Mouse (Mus musculus) thymus, postnatal 10 days (tissue): ENCODE measurements around the gene Lipt1.

ENCODE experiments used
- DNase-seq, 2 experiments: peaks; one replicate each; pipeline ENCODE4 v3.0.0; 2021; ENCODE audit warnings: low spot score in 2 of 2

The Lipt1 gene

GRCm38 (mm10) chr1:37871704-37872103, at the start of gene Lipt1:
Lipt1 (plus strand) TSS chr1:37871738.
- peak in 1 of 2 experiments; percentile 9 for DNase-seq

- DNase-seq = no peak
Measured at GRCm38 (mm10) chr1:37831681-37832080, 39.9 kb upstream of the Lipt1 start.

GRCm38 (mm10) chr1:37846878-37847277, 24.7 kb upstream of the Lipt1 start:
- no peak for DNase-seq

GRCm38 (mm10) chr1:37850696-37851095, 20.8 kb upstream of the Lipt1 start:
- DNase-seq = no peak

GRCm38 (mm10) chr1:37864511-37865400, 6.8 kb upstream of the Lipt1 start:
- peak; percentile 99 to 100 for DNase-seq

GRCm38 (mm10) chr1:37865401-37866215, 5.9 kb upstream of the Lipt1 start:
- no peak for DNase-seq

- DNase-seq = no peak
Measured at GRCm38 (mm10) chr1:37866286-37866685, 5.3 kb upstream of the Lipt1 start, which contains the start of gene Tsga10. Tsga10 (minus strand) TSS chr1:37866429.

- peak; percentile 48 to 49 for DNase-seq
Measured at GRCm38 (mm10) chr1:37867056-37867455, 4.5 kb upstream of the Lipt1 start.

GRCm38 (mm10) chr1:37867684-37868322, 3.7 kb upstream of the Lipt1 start:
- no peak for DNase-seq

- DNase-seq = no peak
Measured at GRCm38 (mm10) chr1:37868640-37869039, 2.9 kb upstream of the Lipt1 start.

GRCm38 (mm10) chr1:37869362-37869761, 2.2 kb upstream of the Lipt1 start:
- DNase-seq = no peak

- DNase-seq = peak; percentile 79 to 83
Measured at GRCm38 (mm10) chr1:37872131-37873067, 861 bp downstream of the Lipt1 start.

- DNase-seq = no peak
Measured at GRCm38 (mm10) chr1:37873157-37873556, 1.6 kb downstream of the Lipt1 start.

- no peak for DNase-seq
Measured at GRCm38 (mm10) chr1:37877736-37878460, 6.4 kb downstream of the Lipt1 start.

- no peak for DNase-seq
Measured at GRCm38 (mm10) chr1:37883411-37883810, 11.9 kb downstream of the Lipt1 start.

GRCm38 (mm10) chr1:37884451-37884850, 12.9 kb downstream of the Lipt1 start:
- DNase-seq = no peak

- no peak for DNase-seq
Measured at GRCm38 (mm10) chr1:37889206-37889605, 17.7 kb downstream of the Lipt1 start.

GRCm38 (mm10) chr1:37890025-37890652, 18.6 kb downstream of the Lipt1 start, which contains the start of the genes Mitd1 and Mrpl30:
Mitd1 (minus strand) TSS chr1:37890411.
Mrpl30 (plus strand) TSS chr1:37890477.
- peak; percentile 76 to 83 for DNase-seq

GRCm38 (mm10) chr1:37891400-37891799, 19.9 kb downstream of the Lipt1 start:
- no peak for DNase-seq

GRCm38 (mm10) chr1:37894606-37895005, 23.1 kb downstream of the Lipt1 start:
- no peak for DNase-seq
